Mouse (Mus musculus) lung, embryonic 14.5 days (tissue): ENCODE data around the gene Upk3bl. TPM values are rescaled to one million over a fixed set of nuclear protein-coding genes. Genes with fewer than 3 reads are reported as not detected.

Experiments used
- ATAC-seq: fragments of 200-750 bp; cut with Nextera tagmentation; 2 replicates; pipeline ENCODE4 v1.8.0; 2017; ENCODE audit warnings: mild to moderate bottlenecking, moderate TSS enrichment, moderate library complexity; ENCODE audit not compliant: insufficient read depth
- DNase-seq: peaks from one replicate; pipeline ENCODE4 v3.0.0-alpha.2; 2015
- H3K27ac ChIP-seq: fragments of 300-500 bp; sonication (generic); 2 replicates; pipeline ENCODE4 v1.5.1; 2014; ENCODE audit warnings: low read depth, mild to moderate bottlenecking, moderate library complexity
- H3K27me3 ChIP-seq: fragments of 300-500 bp; sonication (generic); 2 replicates; pipeline ENCODE4 v1.6.1; 2014; ENCODE audit warnings: low read length, control low read depth; ENCODE audit not compliant: insufficient read depth
- H3K36me3 ChIP-seq: fragments of 300-500 bp; sonication (generic); 2 replicates; pipeline ENCODE4 v1.6.1; 2014; ENCODE audit warnings: control low read depth; ENCODE audit not compliant: insufficient read depth
- H3K4me1 ChIP-seq: fragments of 300-500 bp; sonication (generic); 2 replicates; pipeline ENCODE4 v1.6.1; 2014; ENCODE audit warnings: antibody characterized with exemption, control low read depth; ENCODE audit not compliant: insufficient read depth
- H3K4me2 ChIP-seq: fragments of 300-500 bp; sonication (generic); 2 replicates; pipeline ENCODE4 v1.6.1; 2014; ENCODE audit warnings: mild to moderate bottlenecking
- H3K4me3 ChIP-seq: fragments of 300-500 bp; sonication (generic); 2 replicates; pipeline ENCODE4 v1.5.1; 2014; ENCODE audit warnings: low read depth, low read length
- H3K9ac ChIP-seq: fragments of 300-500 bp; sonication (generic); 2 replicates; pipeline ENCODE4 v1.6.1; 2014
- H3K9me3 ChIP-seq: fragments of 300-500 bp; sonication (generic); 2 replicates; pipeline ENCODE4 v1.6.1; 2016; ENCODE audit warnings: low read depth, low read length, control low read depth
- CTCF ChIP-seq: IDR thresholded peaks from 2 replicates; pipeline ENCODE4 v1.5.1; 2016; ENCODE audit warnings: antibody characterized with exemption, low read depth
- WGBS: fragments of 180-500 bp; shearing (Covaris S2); extraction: QIAGEN DNeasy Blood & Tissue Kit; methylation state at CpG from one replicate; pipeline ENCODE4 v1.1.7; 2014; 5-methylcytosine and 5-hydroxymethylcytosine counted together
- polyA plus RNA-seq: library from polyadenylated mRNA; unstranded; fragments of >200 nt; fragmentation: Nextera tagmentation; extraction: Ambion mirVana; gene quantifications from 2 replicates; pipeline ENCODE4 v1.2.1, GENCODE M21; 2014

The Upk3bl gene
- polyA plus RNA-seq, 1 experiment from 2014 or later: 1.5 TPM

- TF ChIP-seq CTCF: no peak
- DNase-seq: peak; percentile 15
- 20% methylated on average over 21 of the region's 21 CpGs for WGBS
- Histone ChIP-seq H3K4me3 (peak overlapping the region; percentile 55; the same call in 1 of the 2 replicates), H3K9me3 (no peaks in the 10 kb centered on the region), H3K9ac (no peak overlapping the region), H3K4me1 (peaks cover 5% of the 10 kb centered on the region), H3K27me3 (peaks cover 18% of the 10 kb centered on the region), H3K36me3 (no peaks in the 10 kb centered on the region), H3K27ac (no peak overlapping the region), H3K4me2 (peak overlapping the region; percentile 97)
- no peak for ATAC-seq
These were observed 30.8 kb downstream of the Upk3bl start for GRCm38 (mm10) chr5:136084891-136085651.

- Histone ChIP-seq H3K9me3 (no peaks in the 10 kb centered on the region), H3K4me1 (peaks cover 5% of the 10 kb centered on the region), H3K36me3 (no peaks in the 10 kb centered on the region), H3K4me3 (no peak overlapping the region), H3K4me2 (no peak overlapping the region), H3K27ac (no peak overlapping the region), H3K27me3 (peaks cover 18% of the 10 kb centered on the region), H3K9ac (no peak overlapping the region)
- no peak for DNase-seq
- no peak for ATAC-seq
- TF ChIP-seq CTCF: no peak
- 87% methylated on average over 8 of the region's 8 CpGs for WGBS
These were observed 32.0 kb downstream of the Upk3bl start for GRCm38 (mm10) chr5:136086290-136086689.

- Histone ChIP-seq H3K9me3 (no peaks in the 10 kb centered on the region), H3K9ac (no peak overlapping the region), H3K4me3 (no peak overlapping the region), H3K4me2 (no peak overlapping the region), H3K27ac (no peak overlapping the region), H3K36me3 (no peaks in the 10 kb centered on the region), H3K27me3 (peaks cover 16% of the 10 kb centered on the region), H3K4me1 (peaks cover 4% of the 10 kb centered on the region)
- 11% methylated on average over 14 of the region's 14 CpGs for WGBS
- peak; percentile 20; the same call in 1 of the 2 replicates for TF ChIP-seq CTCF
- no peak for ATAC-seq
- DNase-seq: peak; percentile 7
These were observed 34.7 kb downstream of the Upk3bl start for GRCm38 (mm10) chr5:136088821-136089575.

GRCm38 (mm10) chr5:136091927-136092326 is 37.6 kb downstream of the Upk3bl start:
- H3K9me3 ChIP-seq: no peaks in the 10 kb centered on the region
- no peaks in the 10 kb centered on the region for H3K27me3 ChIP-seq
- no peaks in the 10 kb centered on the region for H3K4me1 ChIP-seq
- ATAC-seq: no peak
- no peak for DNase-seq
- no peak overlapping the region for H3K4me2 ChIP-seq
- WGBS: 55% methylated on average over 5 of the region's 5 CpGs
- H3K9ac ChIP-seq: no peak overlapping the region
- H3K4me3 ChIP-seq: no peak overlapping the region
- H3K27ac ChIP-seq: no peak overlapping the region
- H3K36me3 ChIP-seq: no peaks in the 10 kb centered on the region
- no peak for TF ChIP-seq CTCF

- H3K9ac ChIP-seq: no peak overlapping the region
These were observed 40.1 kb downstream of the Upk3bl start for GRCm38 (mm10) chr5:136094249-136095010.

GRCm38 (mm10) chr5:136095089-136095488 is 40.8 kb downstream of the Upk3bl start:
- ATAC-seq: no peak
- Histone ChIP-seq H3K4me2 (no peak overlapping the region), H3K4me3 (no peak overlapping the region), H3K4me1 (no peaks in the 10 kb centered on the region), H3K9me3 (no peaks in the 10 kb centered on the region), H3K9ac (no peak overlapping the region), H3K27me3 (no peaks in the 10 kb centered on the region), H3K36me3 (no peaks in the 10 kb centered on the region), H3K27ac (no peak overlapping the region)
- no peak for DNase-seq
- TF ChIP-seq CTCF: no peak
- WGBS: 63% methylated on average over 7 of the region's 7 CpGs

More at GRCm38 (mm10) chr5:136094249-136095010, 40.1 kb downstream of the Upk3bl start:
- Histone ChIP-seq H3K36me3 (no peaks in the 10 kb centered on the region), H3K4me2 (no peak overlapping the region), H3K27me3 (no peaks in the 10 kb centered on the region), H3K4me3 (no peak overlapping the region), H3K27ac (no peak overlapping the region), H3K4me1 (no peaks in the 10 kb centered on the region), H3K9me3 (no peaks in the 10 kb centered on the region)
- no peak for ATAC-seq
- WGBS: 64% methylated on average over 8 of the region's 8 CpGs
- no peak for TF ChIP-seq CTCF
- DNase-seq: no peak

- H3K4me3 ChIP-seq: no peak overlapping the region
- no peak for DNase-seq
- H3K9me3 ChIP-seq: no peaks in the 10 kb centered on the region
- H3K9ac ChIP-seq: no peak overlapping the region
- H3K4me2 ChIP-seq: no peak overlapping the region
- ATAC-seq: no peak
- H3K27ac ChIP-seq: no peak overlapping the region
- WGBS: 69% methylated on average over 10 of the region's 10 CpGs
- no peaks in the 10 kb centered on the region for H3K4me1 ChIP-seq
- no peak for TF ChIP-seq CTCF
- H3K27me3 ChIP-seq: peaks cover 5% of the 10 kb centered on the region; the same call in 1 of the 2 replicates
- no peaks in the 10 kb centered on the region for H3K36me3 ChIP-seq
These were observed 44.2 kb downstream of the Upk3bl start for GRCm38 (mm10) chr5:136098536-136098935.
